Mouse (Mus musculus) regulatory T cell (primary cell): ENCODE measurements around the gene Macf1.
"Not testable (repeated sequence)": the region's sequence is repeated elsewhere in the genome, so short reads cannot be mapped to it uniquely, and the experiment has no call there.

ENCODE experiments used
- in situ Hi-C: fragments of 300-600 bp; cut with MboI, MseI; formaldehyde crosslinking; loops from one replicate; pipeline ENCODE4 v1.15.1; 2025; ENCODE audit warnings: high pct_unique_total_duplicates

The Macf1 gene

DNA sequence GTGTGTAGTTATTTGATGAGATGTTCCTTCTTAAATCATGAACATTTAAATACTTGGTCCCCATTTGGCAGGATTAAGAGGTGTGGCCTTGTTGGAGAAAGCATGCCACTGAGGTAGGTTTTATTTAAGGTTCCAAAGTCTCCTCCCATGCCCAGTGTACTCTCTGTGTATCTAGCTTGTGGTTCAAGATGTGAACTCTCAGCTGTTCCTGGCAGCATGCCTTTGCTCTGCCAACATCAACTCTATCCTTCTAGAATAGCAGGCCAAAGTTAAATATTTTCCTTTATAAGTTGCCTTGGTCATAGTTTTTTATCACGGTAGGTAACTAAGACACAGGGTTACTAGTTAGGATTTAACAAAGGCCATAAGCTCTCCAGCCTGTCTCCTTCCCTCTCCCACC lies 230.4 kb downstream of the Macf1 start:
- in situ Hi-C loops, result loop anchor here (5.0 kb wide), 1 partner anchor 34 kb away; no protein-coding TSS in a partner anchor

DNA sequence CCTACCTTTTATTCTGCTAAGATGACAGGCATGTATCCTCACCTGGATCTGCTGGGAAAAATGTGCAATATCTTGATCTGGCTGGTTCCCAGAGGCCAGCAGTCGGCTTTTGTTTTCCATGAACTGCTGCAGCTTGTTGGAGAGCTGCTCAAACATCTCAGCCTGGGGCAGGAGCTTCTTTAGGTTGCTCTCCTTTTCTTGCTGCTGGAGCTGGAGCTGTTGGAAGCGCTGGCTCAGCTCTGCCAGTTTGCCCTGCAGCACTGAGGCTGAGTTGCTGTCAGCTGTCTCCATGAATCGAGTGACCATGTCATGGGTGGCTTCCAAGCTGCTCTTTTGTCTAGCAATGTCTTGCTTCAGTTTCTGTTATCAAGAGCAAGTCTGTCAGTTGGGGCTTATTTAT lies 232.2 kb downstream of the Macf1 start:
- in situ Hi-C loops, result loop anchor here (5.0 kb wide), 1 partner anchor 35 kb away; no protein-coding TSS in a partner anchor

DNA sequence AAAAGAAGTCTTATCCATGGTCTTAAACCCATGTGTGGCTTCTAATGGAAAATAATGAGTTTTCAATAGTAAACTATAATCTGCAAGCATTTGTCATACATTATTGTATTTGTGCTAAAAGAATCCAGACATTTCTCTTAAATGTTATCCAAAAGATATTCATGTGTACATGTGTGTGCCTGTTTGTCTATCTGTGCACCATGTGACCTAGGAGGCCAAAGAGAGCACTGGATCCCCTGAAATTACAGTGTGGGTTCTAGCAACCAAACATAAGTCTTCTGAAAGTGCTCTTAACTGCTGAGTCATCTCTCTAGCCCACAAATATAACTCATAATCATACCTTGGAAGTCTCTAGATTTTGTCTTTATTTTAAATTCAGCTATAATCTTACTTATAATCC lies 234.9 kb downstream of the Macf1 start:
- in situ Hi-C loops, result no loop called here

DNA sequence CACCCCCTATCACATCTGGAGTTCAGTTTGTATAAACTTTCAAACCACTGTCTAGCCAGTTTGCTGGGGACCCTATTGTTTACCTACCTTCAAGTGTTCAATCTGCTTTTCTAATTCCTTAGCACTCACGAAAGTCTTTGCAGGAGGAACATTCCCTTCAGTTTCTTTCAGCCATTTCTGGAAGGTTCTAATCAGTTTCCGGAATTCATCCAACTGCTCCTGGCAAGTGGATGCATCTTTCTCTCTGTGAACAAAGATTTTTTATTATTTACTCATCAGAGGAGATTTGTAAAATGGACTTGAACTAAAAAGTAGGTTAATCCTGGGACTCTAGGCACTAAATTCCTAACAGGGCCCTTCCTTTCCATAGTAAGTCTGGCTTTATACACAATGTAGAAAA lies 236.1 kb downstream of the Macf1 start:
- in situ Hi-C loops, result no loop called here

DNA sequence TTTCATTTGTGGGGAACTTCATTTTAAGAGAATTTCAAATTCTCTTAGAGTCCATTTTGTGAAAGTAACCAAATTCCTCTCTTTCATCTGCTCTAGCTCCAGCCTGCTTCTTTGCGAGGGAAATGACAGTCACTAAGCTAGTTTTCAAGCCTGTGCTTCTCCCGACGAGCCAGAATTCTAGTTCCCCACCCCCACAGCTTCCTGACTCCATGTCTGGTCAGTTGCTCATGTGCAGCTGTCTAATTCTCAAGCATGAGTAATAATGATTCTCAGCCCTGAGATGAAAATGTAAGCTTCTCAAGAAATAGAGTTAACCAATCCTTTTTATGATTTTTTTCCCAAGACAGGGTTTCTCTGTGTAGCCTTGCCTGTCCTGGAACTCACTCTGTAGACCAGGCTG lies 236.9 kb downstream of the Macf1 start:
- in situ Hi-C loops, result no loop called here

DNA sequence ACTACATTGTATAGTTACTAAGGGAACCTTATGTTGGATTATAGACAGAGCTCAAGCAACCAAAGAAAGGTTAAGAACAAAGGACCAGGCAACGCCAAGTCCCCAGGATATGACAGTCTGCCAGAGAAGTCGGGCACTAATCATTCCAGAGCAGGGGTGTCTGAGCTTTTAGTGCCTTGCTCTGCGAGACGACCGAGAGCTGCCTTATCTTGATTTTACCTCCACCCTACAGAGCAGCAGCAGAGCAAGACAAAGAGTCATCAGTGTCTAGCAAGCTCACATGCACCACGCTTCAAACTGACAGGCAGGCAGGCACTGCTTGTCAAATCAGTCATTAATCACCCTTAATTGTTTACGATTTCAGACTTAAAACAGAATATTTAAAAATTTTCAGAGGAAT lies 237.4 kb downstream of the Macf1 start:
- in situ Hi-C loops, result no loop called here

DNA sequence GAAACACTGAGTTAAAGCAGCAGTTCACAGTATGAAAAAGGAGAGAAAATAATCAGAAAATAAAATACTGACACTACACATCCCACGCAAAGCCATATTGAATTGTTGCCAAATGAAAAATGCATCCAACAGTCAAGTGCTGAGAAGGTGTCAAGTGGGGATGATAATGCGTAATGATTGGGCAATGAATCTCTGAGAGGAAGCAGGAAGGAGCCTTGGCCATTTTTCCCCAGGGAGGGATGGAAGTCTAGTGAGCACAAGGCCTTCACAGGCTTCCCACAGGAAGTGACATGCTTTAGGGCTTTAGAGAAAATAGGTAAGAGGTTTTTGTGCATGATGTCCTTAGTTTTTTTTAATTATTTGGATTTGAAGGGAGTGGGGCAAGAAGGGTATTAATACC lies 237.9 kb downstream of the Macf1 start:
- in situ Hi-C loops, result not testable (repeated sequence)

DNA sequence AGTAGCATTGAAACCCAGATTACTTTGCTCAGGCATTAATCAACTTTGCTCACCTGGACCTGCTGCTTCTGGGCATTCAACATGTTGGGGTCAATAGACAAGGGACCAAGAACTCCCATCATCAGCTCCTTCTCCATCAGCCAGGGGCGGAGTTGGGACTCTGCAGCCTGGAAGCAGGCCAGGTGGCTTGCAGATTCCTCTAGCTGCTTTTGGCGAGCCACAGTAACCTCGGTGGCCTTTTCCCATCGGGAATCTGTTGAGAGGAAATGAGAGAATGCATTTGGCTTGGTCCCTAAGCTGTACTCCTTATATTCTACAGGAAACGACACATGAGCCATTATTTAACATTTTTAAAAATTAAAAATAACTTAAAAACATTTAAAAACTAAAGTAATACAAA lies 245.7 kb downstream of the Macf1 start:
- in situ Hi-C loops, result no loop called here

DNA sequence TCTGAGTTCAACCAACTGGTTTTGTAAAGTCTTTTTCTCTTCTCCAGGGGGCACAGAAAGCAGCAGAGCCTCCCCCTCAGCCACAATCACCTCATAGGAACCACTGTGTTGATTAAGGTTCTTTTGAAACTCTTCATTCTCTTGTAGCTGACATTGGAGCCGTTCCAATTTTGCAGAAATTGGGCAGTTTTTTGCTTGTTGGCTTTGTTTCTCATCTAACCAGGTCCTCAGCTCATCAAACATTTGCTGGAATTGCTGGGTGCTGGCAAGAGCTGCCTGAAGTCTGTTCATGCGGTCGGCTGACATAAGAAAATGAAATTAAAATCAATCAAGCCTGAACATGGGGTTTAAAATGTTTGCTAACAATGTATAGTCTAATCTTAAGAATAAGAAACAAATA lies 251.0 kb downstream of the Macf1 start:
- in situ Hi-C loops, result no loop called here

DNA sequence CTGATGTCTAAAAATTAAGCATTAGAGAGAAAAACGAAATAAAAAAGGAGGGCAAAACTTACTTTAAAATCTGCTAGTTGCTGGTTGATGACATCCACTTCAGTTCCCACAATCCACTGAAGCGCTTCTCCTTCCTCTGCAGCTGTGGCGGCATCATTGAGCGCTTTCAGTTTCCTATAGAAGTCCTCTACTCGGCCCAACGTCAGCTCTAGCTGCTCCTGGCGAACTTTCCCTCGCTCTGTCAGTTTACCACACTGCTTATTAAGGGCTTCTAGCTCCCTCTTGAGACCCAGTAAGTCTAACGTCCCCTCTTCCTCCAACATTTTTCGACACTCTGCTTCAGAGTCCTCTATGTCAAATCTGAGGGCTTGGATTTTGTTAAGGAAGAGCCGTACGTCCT lies 252.2 kb downstream of the Macf1 start:
- in situ Hi-C loops, result no loop called here

DNA sequence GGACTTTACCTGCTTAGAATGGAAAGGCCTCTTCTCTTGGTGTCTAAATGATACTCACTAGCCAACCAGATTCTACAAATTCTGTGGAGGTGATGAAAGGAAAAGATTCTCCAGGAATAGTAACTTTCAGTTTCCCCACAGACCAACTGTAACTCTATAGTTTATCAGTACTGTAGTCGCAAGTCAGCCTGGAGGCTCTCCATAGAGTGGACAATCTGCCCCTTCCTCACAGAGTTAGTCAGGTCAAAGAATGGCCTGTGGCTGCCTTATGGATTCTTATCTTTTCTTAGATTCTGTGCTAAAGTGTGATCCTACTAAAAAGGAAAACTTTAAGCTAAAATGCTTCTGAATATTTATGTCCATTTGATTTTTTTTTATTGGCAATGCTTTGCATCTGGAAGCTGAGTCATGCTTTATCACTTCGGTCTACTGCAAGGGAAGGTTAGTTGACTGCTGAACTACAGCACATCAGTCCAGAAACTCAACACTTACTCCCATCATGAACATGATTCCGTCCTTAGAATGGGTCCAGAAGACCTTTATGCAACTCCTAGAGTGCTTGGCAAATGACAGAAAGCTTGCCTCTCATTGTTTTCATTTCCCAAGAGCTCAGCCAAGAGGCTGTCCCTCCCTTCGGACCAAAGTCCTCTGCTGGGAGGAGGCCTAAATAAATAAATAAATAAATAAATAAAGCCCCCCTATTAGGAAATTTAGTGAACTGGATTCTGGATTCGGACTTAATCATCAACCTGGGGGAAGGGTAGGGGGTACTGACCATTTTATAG lies 256.1 kb downstream of the Macf1 start:
- in situ Hi-C loops, result no loop called here

DNA sequence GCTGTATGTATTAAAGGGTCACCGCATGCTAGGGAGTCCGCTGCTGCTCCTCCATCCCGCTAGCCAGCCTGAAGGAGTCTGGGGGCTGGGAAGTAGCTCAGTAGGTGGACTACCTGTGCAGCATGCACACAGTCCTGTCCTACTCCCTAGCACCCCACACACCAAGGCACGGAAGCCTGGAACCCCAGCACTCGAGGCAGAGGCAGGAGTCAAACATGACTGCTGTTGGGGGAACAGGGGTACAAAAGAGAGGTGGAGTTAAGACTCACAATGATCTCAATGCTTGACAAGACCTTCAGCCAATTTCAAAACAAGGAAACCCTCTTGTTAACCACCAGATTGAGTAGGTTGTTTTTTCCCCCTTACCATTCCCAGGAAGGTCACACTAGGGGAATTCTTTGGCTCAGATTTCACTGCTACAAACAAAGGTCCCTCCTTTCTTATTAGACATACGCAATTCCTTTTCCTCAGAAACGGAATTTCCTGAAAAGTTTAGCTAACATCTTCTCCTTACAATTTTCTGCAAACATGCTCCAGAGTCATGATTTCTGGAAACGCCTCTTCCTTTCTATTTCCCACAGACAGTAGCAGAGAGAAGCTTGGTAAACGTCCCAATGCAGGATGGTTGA lies 256.8 kb downstream of the Macf1 start:
- in situ Hi-C loops, result no loop called here

DNA sequence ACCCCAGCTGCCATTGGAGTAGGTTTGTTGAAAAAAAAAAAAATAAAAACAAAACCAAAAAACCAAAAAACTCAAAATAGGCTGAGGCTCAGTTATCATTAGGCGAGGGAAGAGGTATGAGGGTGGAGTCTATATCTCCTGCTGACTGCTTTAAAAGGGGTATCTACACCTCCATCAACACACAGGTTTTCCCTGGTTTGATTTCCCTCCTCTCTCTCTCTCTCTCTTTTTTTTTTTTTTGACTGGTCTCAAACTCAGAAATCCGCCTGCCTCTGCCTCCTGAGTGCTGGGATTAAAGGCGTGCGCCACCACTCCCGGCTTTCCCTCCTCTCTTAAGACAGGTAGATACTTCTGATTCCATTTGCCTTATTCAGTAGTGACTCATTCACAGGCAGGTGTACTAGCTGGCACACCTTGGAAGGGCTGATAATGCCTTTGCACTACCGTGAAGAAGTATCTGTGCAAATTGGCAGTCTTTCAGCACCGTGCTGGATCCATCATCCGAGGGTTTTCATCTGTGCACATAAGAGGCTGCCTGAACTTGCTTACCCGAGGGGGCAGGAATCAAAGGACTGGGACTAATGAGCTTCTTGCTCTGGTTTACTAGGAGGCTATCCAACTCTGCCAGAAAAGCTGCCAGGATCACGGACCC lies 257.6 kb downstream of the Macf1 start:
- in situ Hi-C loops, result no loop called here

DNA sequence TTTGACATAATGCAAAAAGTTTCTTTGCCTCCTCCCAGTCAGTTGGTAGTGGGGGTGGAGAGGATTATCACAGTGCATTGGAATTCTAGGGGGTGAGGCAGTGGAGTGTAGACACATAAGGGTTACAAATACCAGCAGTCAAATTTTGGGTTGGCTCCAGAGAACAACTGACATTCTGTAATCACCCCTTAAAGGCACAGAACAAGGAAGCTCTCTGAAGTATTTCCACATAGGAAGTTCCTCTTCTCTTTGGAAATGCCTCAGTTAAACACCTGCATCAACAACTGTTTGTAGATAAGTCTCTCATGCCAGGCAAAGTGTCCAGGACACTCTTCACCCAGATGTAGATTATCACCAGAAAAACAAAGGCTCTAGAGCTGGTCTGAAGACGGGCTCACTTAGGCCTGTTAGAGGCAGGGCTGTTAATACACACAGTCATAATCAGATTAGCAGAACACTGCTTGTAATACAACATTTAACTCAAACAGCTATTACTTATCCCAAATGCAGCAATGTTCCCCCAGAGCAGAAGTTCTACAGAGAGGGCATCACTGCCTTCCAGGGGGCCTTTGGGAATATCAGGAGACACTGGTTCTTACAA lies 258.4 kb downstream of the Macf1 start:
- in situ Hi-C loops, result no loop called here

DNA sequence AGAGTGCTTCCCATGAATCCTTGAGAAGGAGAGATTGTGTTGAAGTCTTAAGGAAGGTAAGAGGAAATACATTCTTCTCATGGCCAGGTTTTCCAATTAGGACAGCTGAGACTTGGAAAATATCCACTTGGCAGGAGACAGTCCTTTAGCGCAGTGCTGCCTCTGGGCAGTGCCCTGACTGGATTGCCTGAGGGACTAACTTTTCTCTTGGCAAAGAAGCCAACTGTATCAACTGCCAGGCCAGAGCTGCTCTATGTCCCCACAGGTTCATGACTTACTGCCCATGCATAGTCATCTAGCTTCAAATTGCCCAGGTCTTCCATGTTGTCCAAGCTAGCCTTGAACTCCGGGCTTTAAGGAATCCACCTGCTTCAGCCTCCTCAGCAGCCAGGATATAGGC lies 260.1 kb downstream of the Macf1 start:
- in situ Hi-C loops, result no loop called here

DNA sequence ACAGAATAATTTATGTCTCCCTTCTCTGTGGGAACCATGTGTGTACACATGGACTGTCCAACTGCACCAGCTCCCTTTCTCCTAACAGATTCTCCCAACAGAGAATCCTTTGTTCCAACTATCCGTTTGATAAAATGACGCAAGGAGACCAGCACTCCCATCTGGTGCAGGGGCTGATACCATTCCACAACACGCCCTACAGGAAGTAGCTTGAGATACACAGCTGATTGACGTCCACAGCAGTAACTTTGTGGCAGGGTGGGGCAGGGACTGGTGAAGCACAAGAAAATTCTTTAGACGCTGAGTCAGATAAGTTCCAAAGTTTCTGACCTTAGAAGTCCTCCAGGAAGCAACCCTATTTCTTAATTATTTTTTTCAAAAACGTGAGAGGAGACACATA lies 261.3 kb downstream of the Macf1 start:
- in situ Hi-C loops, result no loop called here

DNA sequence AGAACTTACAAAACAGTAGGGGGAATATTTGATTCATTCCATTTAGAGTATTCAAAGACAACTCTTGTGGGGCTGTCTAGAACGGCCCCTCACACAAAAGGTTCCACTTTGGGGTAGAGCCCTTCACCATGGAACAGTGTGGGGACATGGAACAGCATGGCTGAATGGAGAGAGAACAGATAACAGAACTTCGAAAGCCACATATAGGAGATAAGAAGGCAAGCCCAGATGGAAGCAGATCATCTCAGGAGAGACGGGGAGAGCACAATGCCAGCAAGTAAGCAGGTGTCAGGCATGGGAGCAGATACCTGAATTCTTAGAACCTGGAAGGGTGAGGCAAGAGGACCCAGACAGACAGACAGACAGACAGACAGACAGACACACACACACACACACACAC lies 266.1 kb downstream of the Macf1 start:
- in situ Hi-C loops, result no loop called here

DNA sequence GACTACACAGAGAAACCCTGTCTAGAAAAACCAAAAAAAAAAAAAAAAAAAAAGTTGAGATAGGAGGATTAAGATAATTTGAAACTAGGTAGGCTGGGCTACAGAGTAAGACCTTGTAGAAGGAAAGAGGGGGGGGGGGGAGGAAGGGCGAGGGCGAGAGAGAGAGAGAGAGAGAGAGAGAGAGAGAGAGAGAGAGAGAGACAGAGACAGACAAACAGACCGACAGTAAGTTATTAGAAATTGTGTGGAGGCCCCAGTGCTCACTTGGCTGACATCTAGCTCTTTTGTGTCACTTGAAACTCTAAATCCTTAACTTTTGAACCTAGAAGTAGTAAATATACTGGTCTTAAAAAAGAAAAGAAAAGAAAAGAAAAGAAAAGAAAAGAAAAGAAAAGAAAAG lies 266.7 kb downstream of the Macf1 start:
- in situ Hi-C loops, result no loop called here

DNA sequence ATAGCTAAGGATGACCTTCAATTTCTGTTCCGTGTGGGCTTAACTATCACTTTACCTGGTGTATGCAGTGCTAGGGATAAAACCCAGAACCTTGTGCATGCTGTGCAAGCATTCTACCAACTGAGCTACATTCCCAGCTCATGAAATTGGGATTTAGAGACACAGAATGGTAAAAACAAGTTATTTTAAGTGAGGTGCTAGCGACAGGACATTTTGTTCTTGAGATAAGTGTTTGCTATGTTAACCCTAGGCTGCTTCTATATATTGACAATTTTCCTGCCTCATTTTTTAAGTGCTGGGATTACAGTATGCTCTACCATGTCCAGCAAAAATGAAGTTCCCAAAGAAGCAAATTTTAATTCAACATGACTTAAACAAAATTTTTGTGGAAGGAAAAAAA lies 267.3 kb downstream of the Macf1 start:
- in situ Hi-C loops, result no loop called here

DNA sequence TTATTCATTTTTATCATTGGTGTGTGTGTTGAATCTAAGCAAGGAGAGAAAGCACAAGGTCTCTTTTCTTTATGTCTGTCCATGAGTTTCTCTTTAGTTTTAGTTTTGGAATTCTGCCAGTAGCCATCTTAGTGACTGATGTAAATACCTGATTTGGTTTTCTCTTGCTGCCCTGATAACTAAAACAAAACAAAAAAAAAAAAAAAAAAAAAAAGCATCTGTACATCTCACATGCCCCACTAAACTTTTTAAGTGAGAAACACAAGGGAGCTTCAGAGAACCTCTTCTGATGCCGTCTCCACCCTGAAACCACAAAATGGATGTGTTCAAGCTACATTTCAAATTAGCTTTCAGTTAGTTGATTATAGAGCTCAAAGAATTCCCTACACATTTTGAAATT lies 268.6 kb downstream of the Macf1 start:
- in situ Hi-C loops, result no loop called here

DNA sequence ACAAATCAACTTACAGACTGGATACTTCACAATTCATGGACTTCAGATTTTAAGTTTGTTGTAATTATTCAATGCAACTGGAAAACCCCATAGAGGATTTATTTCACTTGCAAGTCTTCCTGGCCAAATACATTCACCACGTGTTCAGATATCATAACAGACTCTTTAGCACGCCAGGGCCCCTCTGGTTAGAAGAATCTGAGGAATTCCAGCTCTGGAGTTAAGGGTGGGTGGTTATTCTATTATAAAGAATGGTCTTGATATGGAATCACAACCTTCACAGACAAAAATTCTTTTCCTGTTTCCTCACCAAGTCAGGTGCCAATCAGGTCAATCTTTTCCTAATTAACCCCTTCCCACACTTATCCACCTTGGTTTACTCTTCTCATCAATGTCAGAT lies 270.3 kb downstream of the Macf1 start:
- in situ Hi-C loops, result no loop called here

DNA sequence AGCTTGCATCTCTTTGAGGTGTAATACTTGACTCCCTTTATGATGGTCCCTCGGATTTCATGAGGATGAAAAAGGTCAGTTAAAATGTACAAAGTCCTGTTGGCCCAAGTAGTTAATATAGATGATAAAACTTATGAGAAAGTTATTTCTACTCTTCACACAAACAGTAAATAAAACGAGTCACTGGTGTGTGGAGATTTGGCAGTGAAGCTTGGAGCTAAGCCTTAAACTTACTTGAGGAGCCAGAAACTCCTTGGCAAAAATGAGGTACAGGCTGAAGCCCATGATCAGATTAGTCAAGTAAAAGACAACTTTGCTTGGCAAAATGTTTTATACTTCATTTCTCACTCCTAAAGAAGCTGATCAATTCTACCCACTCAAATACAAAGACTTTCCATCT lies 271.2 kb downstream of the Macf1 start:
- in situ Hi-C loops, result no loop called here

DNA sequence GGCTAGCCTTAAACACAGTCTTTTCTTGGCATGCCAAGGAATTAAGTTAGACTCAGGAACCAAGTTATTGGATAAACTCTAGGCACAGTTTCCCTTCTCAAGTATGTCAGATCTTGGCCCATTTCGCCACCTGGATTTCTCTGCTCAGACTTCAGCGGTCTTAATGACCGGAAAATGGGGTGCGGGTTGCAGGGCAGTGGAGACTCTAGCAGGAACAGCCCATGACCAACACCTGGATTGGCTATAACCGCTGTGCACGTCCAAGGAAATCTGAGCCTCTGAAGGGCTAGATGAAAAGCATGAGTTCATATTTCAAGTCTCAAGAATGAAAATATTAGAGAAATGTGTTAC lies 271.7 kb downstream of the Macf1 start:
- in situ Hi-C loops, result no loop called here
